Mouse (Mus musculus) liver, embryonic 14.5 days (tissue): ENCODE data around the gene Hoxd9.

Experiments
- CTCF ChIP-seq: IDR thresholded peaks from 2 replicates; pipeline ENCODE4 v1.5.1; 2016; ENCODE audit warnings: antibody characterized with exemption, low read depth, control low read depth
- EP300 ChIP-seq: IDR thresholded peaks from 2 replicates; pipeline ENCODE4 v1.6.1; 2016; ENCODE audit warnings: antibody characterized with exemption, low read depth

- TF ChIP-seq EP300 (no peak), CTCF (no peak)
These were observed 38.0 kb upstream of the Hoxd9 start, which contains the start of gene Evx2 for GRCm38 (mm10) chr2:74659507-74660005.
